Mouse (Mus musculus): Measurements from ENCODE around the gene Olfml3.
A peak's percentile ranks its signal among the peaks of the same experiment; 100 is the strongest.

The Olfml3 gene

GRCm38 (mm10) chr3:103755351-103755750 lies 17.6 kb upstream of the Olfml3 start:
- H3K27me3 ChIP-seq (ENCODE audit: insufficient read depth, low read length), result no peaks in the 10 kb centered on the region
- H3K4me3 ChIP-seq (replicated peaks; ENCODE audit: low read length), result no peak overlapping the region
- peaks cover 48% of the 10 kb centered on the region for H3K4me1 ChIP-seq (replicated peaks; ENCODE audit: low read depth, low read length)
- H3K36me3 ChIP-seq (ENCODE audit: insufficient read depth, low read length), result peaks cover 84% of the 10 kb centered on the region
- H3K9me3 ChIP-seq (ENCODE audit: low read length), result no peaks in the 10 kb centered on the region
- no peak for TF ChIP-seq NANOG (IDR thresholded peaks at IDR 0.05; ENCODE audit: borderline replicate concordance, low read length)
- no peak for TF ChIP-seq POU5F1 (IDR thresholded peaks at IDR 0.05; ENCODE audit: borderline replicate concordance, low read length)
- no peak for TF ChIP-seq CTCF (conservative IDR thresholded peaks at IDR 0.05; ENCODE audit: low read length)

GRCm38 (mm10) chr3:103751558-103751957 lies 13.8 kb upstream of the Olfml3 start:
- no peaks in the 10 kb centered on the region for H3K9me3 ChIP-seq (ENCODE audit: low read length)
- peaks cover 90% of the 10 kb centered on the region for H3K36me3 ChIP-seq (ENCODE audit: insufficient read depth, low read length)
- H3K4me1 ChIP-seq (replicated peaks; ENCODE audit: low read depth, low read length), result peaks cover 12% of the 10 kb centered on the region
- H3K27me3 ChIP-seq (ENCODE audit: insufficient read depth, low read length), result no peaks in the 10 kb centered on the region
- no peak overlapping the region for H3K4me3 ChIP-seq (replicated peaks; ENCODE audit: low read length)
- TF ChIP-seq NANOG (IDR thresholded peaks at IDR 0.05; ENCODE audit: borderline replicate concordance, low read length) (no peak), CTCF (conservative IDR thresholded peaks at IDR 0.05; ENCODE audit: low read length) (no peak)

- Histone ChIP-seq H3K4me1 (replicated peaks; ENCODE audit: low read depth, low read length) (peaks cover 15% of the 10 kb centered on the region), H3K9me3 (ENCODE audit: low read length) (no peaks in the 10 kb centered on the region), H3K27me3 (ENCODE audit: insufficient read depth, low read length) (no peaks in the 10 kb centered on the region), H3K36me3 (ENCODE audit: insufficient read depth, low read length) (peaks cover 89% of the 10 kb centered on the region), H3K4me3 (replicated peaks; ENCODE audit: low read length) (no peak overlapping the region)
- no peak for TF ChIP-seq NANOG (IDR thresholded peaks at IDR 0.05; ENCODE audit: borderline replicate concordance, low read length)
- no peak for TF ChIP-seq CTCF (conservative IDR thresholded peaks at IDR 0.05; ENCODE audit: low read length)
- TF ChIP-seq POU5F1 (IDR thresholded peaks at IDR 0.05; ENCODE audit: borderline replicate concordance, low read length), result no peak
Observed at GRCm38 (mm10) chr3:103746711-103747110, 8.9 kb upstream of the Olfml3 start.

GRCm38 (mm10) chr3:103745001-103745770 lies 7.4 kb upstream of the Olfml3 start:
- Histone ChIP-seq H3K4me1 (replicated peaks; ENCODE audit: low read depth, low read length) (peaks cover 19% of the 10 kb centered on the region), H3K4me3 (replicated peaks; ENCODE audit: low read length) (no peak overlapping the region), H3K36me3 (ENCODE audit: insufficient read depth, low read length) (peaks cover 84% of the 10 kb centered on the region), H3K9me3 (ENCODE audit: low read length) (no peaks in the 10 kb centered on the region), H3K27me3 (ENCODE audit: insufficient read depth, low read length) (no peaks in the 10 kb centered on the region)
- TF ChIP-seq NANOG (IDR thresholded peaks at IDR 0.05; ENCODE audit: borderline replicate concordance, low read length) (no peak), CTCF (conservative IDR thresholded peaks at IDR 0.05; ENCODE audit: low read length) (no peak), POU5F1 (IDR thresholded peaks at IDR 0.05; ENCODE audit: borderline replicate concordance, low read length) (no peak)

GRCm38 (mm10) chr3:103743208-103743607 lies 5.4 kb upstream of the Olfml3 start:
- H3K4me1 ChIP-seq (replicated peaks; ENCODE audit: low read depth, low read length), result peaks cover 22% of the 10 kb centered on the region
- no peak for TF ChIP-seq POU5F1 (IDR thresholded peaks at IDR 0.05; ENCODE audit: borderline replicate concordance, low read length)
- TF ChIP-seq CTCF (conservative IDR thresholded peaks at IDR 0.05; ENCODE audit: low read length), result no peak
- TF ChIP-seq NANOG (IDR thresholded peaks at IDR 0.05; ENCODE audit: borderline replicate concordance, low read length), result no peak
- no peak overlapping the region for H3K4me3 ChIP-seq (replicated peaks; ENCODE audit: low read length)
- H3K36me3 ChIP-seq (ENCODE audit: insufficient read depth, low read length), result peaks cover 64% of the 10 kb centered on the region
- no peaks in the 10 kb centered on the region for H3K27me3 ChIP-seq (ENCODE audit: insufficient read depth, low read length)
- no peaks in the 10 kb centered on the region for H3K9me3 ChIP-seq (ENCODE audit: low read length)

GRCm38 (mm10) chr3:103740342-103740741 lies 2.5 kb upstream of the Olfml3 start:
- H3K9me3 ChIP-seq (ENCODE audit: low read length), result no peaks in the 10 kb centered on the region
- TF ChIP-seq POU5F1 (IDR thresholded peaks at IDR 0.05; ENCODE audit: borderline replicate concordance, low read length), result no peak
- no peak for TF ChIP-seq NANOG (IDR thresholded peaks at IDR 0.05; ENCODE audit: borderline replicate concordance, low read length)
- TF ChIP-seq CTCF (conservative IDR thresholded peaks at IDR 0.05; ENCODE audit: low read length), result no peak
- peaks cover 35% of the 10 kb centered on the region for H3K36me3 ChIP-seq (ENCODE audit: insufficient read depth, low read length)
- H3K4me1 ChIP-seq (replicated peaks; ENCODE audit: low read depth, low read length), result peaks cover 51% of the 10 kb centered on the region
- H3K4me3 ChIP-seq (replicated peaks; ENCODE audit: low read length), result no peak overlapping the region
- H3K27me3 ChIP-seq (ENCODE audit: insufficient read depth, low read length), result peaks cover 5% of the 10 kb centered on the region; the same call in 1 of the 2 replicates

GRCm38 (mm10) chr3:103739329-103739728 lies 1.5 kb upstream of the Olfml3 start, which contains the start of gene Gm10964:
TSS of gene Gm10964 (plus strand) at chr3:103739366.
- Histone ChIP-seq H3K4me1 (replicated peaks; ENCODE audit: low read depth, low read length) (peaks cover 52% of the 10 kb centered on the region), H3K9me3 (ENCODE audit: low read length) (no peaks in the 10 kb centered on the region), H3K27me3 (ENCODE audit: insufficient read depth, low read length) (peaks cover 13% of the 10 kb centered on the region), H3K4me3 (replicated peaks; ENCODE audit: low read length) (0 out of 2 replicates have a peak within 1 kb of the TSS, but pooled peaks have one; percentile 23), H3K36me3 (ENCODE audit: insufficient read depth, low read length) (peaks cover 25% of the 10 kb centered on the region)
- no peak for TF ChIP-seq NANOG (IDR thresholded peaks at IDR 0.05; ENCODE audit: borderline replicate concordance, low read length)
- no peak for TF ChIP-seq CTCF (conservative IDR thresholded peaks at IDR 0.05; ENCODE audit: low read length)
- TF ChIP-seq POU5F1 (IDR thresholded peaks at IDR 0.05; ENCODE audit: borderline replicate concordance, low read length), result no peak

GRCm38 (mm10) chr3:103737061-103737754 lies 593 bp downstream of the Olfml3 start:
- Histone ChIP-seq H3K36me3 (ENCODE audit: insufficient read depth, low read length) (peaks cover 9% of the 10 kb centered on the region), H3K4me1 (replicated peaks; ENCODE audit: low read depth, low read length) (peaks cover 64% of the 10 kb centered on the region), H3K4me3 (replicated peaks; ENCODE audit: low read length) (no peak overlapping the region), H3K9me3 (ENCODE audit: low read length) (no peaks in the 10 kb centered on the region), H3K27me3 (ENCODE audit: insufficient read depth, low read length) (peaks cover 29% of the 10 kb centered on the region)
- no peak for TF ChIP-seq NANOG (IDR thresholded peaks at IDR 0.05; ENCODE audit: borderline replicate concordance, low read length)
- TF ChIP-seq POU5F1 (IDR thresholded peaks at IDR 0.05; ENCODE audit: borderline replicate concordance, low read length), result no peak

All from E14TG2a.4 (cell line).